Mouse (Mus musculus) limb, embryonic 15.5 days (tissue): Measurements from ENCODE around the gene Cks1b. TPM values are rescaled to one million over a fixed set of nuclear protein-coding genes. Genes with fewer than 3 reads are reported as not detected.
A peak's percentile ranks its signal among the peaks of the same experiment; 100 is the strongest.

Experiments used
- ATAC-seq: fragments of 200-750 bp; cut with Nextera tagmentation; 2 replicates; pipeline ENCODE4 v1.8.0; 2017; ENCODE audit warnings: low read depth, moderate TSS enrichment; ENCODE audit not compliant: insufficient number of reproducible peaks, low FRiP score, low TSS enrichment
- H3K27ac ChIP-seq: fragments of 300-500 bp; sonication (generic); 2 replicates; pipeline ENCODE4 v1.5.1; 2015; ENCODE audit warnings: moderate library complexity, mild to moderate bottlenecking, inconsistent platforms
- H3K27me3 ChIP-seq: fragments of 300-500 bp; sonication (generic); 2 replicates; pipeline ENCODE4 v1.6.1; 2015; ENCODE audit warnings: inconsistent platforms
- H3K36me3 ChIP-seq: fragments of 300-500 bp; sonication (generic); 2 replicates; pipeline ENCODE4 v1.6.1; 2015; ENCODE audit warnings: inconsistent platforms
- H3K4me1 ChIP-seq: fragments of 300-500 bp; sonication (generic); 2 replicates; pipeline ENCODE4 v1.6.1; 2015; ENCODE audit warnings: inconsistent platforms
- H3K4me2 ChIP-seq: fragments of 300-500 bp; sonication (generic); 2 replicates; pipeline ENCODE4 v1.6.1; 2015; ENCODE audit warnings: mild to moderate bottlenecking, inconsistent platforms
- H3K4me3 ChIP-seq: fragments of 300-500 bp; sonication (generic); 2 replicates; pipeline ENCODE4 v1.5.1; 2015; ENCODE audit warnings: mild to moderate bottlenecking, inconsistent platforms
- H3K9ac ChIP-seq: fragments of 300-500 bp; sonication (generic); 2 replicates; pipeline ENCODE4 v1.6.1; 2015; ENCODE audit warnings: inconsistent platforms
- H3K9me3 ChIP-seq: fragments of 300-500 bp; sonication (generic); 2 replicates; pipeline ENCODE4 v1.6.1; 2016; ENCODE audit warnings: inconsistent platforms
- WGBS: fragments of 180-500 bp; shearing (Covaris S2); methylation state at CpG from one replicate; pipeline ENCODE4 v1.1.7; 2015; 5-methylcytosine and 5-hydroxymethylcytosine counted together
- polyA plus RNA-seq: library from polyadenylated mRNA; unstranded; fragments of >200 nt; fragmentation: Nextera tagmentation; extraction: Ambion mirVana; gene quantifications from 2 replicates; pipeline ENCODE4 v1.2.1, GENCODE M21; 2015

The Cks1b gene
- polyA plus RNA-seq, 1 experiment from 2014 or later = 365 TPM

GRCm38 (mm10) chr3:89393605-89394004 lies 24.6 kb downstream of the Cks1b start:
- Histone ChIP-seq H3K9ac (peak overlapping the region; percentile 41), H3K9me3 (no peaks in the 10 kb centered on the region), H3K4me2 (peak overlapping the region; percentile 98), H3K27ac (peak overlapping the region; percentile 92), H3K4me3 (peak overlapping the region; percentile 57), H3K27me3 (0 out of 2 replicates have a peak, but pooled peaks cover 3% of the 10 kb centered on the region), H3K4me1 (peaks cover 67% of the 10 kb centered on the region), H3K36me3 (no peaks in the 10 kb centered on the region)
- peak; percentile 94 for ATAC-seq
- WGBS = 0% methylated on average over 15 of the region's 15 CpGs

DNA sequence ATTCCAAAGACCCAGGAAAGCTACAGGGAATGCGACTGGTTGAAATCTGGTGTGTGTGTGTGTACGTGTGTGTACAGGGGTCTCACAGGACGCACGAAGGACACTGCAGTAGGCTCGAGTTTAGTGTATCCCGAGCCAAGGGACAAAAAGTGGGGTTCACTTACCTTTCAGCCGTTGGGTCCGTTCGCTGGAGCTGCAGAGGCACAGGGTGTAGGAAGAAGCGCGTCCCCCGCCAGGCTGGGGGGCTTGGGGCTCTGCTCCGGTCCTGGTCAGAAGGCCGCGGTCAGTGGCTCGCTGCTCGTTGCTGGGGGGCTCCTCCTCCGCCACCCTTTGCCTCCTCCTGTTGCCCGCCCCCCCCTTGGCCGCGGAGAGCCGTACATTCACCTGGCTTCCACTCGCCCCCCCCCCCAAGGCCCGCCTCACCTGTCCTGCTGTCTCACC lies 25.3 kb downstream of the Cks1b start:
- peak overlapping the region; percentile 55 for H3K9ac ChIP-seq

GRCm38 (mm10) chr3:89391663-89392511 lies 26.3 kb downstream of the Cks1b start:
- peaks cover 81% of the 10 kb centered on the region for H3K4me1 ChIP-seq
- H3K4me3 ChIP-seq = peak overlapping the region; percentile 57
- peak overlapping the region; percentile 98 for H3K4me2 ChIP-seq
- no peaks in the 10 kb centered on the region for H3K9me3 ChIP-seq
- H3K27me3 ChIP-seq = 0 out of 2 replicates have a peak, but pooled peaks cover 3% of the 10 kb centered on the region
- no peak for ATAC-seq
- 1% methylated on average over 56 of the region's 56 CpGs for WGBS
- H3K27ac ChIP-seq = peak overlapping the region; percentile 79; the same call in 1 of the 2 replicates
- H3K36me3 ChIP-seq = no peaks in the 10 kb centered on the region
- H3K9ac ChIP-seq = peak overlapping the region; percentile 55

More for the DNA sequence above, 25.3 kb downstream of the Cks1b start:
- Histone ChIP-seq H3K9me3 (no peaks in the 10 kb centered on the region), H3K4me3 (peak overlapping the region; percentile 57), H3K4me2 (peak overlapping the region; percentile 98), H3K27ac (peak overlapping the region; percentile 79), H3K27me3 (0 out of 2 replicates have a peak, but pooled peaks cover 3% of the 10 kb centered on the region), H3K36me3 (no peaks in the 10 kb centered on the region), H3K4me1 (peaks cover 74% of the 10 kb centered on the region)
- ATAC-seq = no peak
- WGBS = under 1% methylated on average over 17 of the region's 24 CpGs

DNA sequence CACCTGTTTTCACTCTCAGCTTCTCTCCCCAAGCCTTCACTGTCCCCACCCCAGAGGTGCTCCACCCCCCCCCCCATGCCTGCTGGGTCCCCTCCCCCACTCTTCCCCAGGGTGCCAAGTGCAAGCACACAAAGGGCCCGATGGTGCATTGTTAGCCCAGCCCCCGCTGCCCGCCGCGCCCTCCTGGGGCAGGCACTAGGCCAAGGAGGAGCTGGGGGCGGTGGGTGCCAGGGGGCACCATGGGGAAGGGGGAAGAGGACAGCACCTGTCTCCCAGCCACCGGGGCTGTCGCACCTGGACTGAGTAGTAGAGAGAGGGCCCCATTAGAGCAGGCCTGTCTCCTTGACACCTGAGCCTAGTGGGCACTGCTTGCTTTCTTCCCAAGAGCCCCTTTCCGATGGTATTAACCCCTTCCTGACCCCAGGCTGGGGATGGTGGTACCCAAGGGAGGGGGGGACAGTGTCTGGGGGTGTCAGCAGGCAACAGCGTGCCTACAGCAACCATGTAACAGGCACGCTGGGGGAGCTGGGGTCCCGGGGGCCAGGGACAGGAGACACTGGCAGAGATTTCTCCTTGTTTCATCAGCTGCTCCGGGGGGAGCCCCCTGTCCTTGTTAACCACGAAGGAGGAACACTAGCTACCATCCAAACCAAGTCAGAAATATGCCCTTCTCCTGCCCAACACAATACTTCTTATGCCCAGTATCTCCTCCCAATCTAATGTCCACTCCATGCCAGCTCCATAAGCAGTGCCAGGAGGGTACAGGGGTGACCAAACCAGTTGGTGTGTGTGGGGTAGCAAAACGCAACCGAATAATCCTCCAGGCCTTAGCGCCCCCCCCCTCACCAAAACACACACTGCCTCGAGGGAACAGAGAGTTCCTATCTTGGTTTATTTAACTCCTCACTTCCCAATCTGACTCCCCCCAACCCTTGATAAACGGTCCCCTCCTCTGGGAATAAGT lies 27.2 kb downstream of the Cks1b start:
- Histone ChIP-seq H3K27me3 (0 out of 2 replicates have a peak, but pooled peaks cover 3% of the 10 kb centered on the region), H3K36me3 (no peaks in the 10 kb centered on the region), H3K4me2 (peak overlapping the region; percentile 98), H3K9me3 (no peaks in the 10 kb centered on the region), H3K4me1 (peaks cover 78% of the 10 kb centered on the region), H3K9ac (peak overlapping the region; percentile 55; the same call in 1 of the 2 replicates), H3K4me3 (peak overlapping the region; percentile 57), H3K27ac (peak overlapping the region; percentile 3; the same call in 1 of the 2 replicates)
- WGBS = 14% methylated on average over 19 of the region's 19 CpGs
- ATAC-seq = no peak

DNA sequence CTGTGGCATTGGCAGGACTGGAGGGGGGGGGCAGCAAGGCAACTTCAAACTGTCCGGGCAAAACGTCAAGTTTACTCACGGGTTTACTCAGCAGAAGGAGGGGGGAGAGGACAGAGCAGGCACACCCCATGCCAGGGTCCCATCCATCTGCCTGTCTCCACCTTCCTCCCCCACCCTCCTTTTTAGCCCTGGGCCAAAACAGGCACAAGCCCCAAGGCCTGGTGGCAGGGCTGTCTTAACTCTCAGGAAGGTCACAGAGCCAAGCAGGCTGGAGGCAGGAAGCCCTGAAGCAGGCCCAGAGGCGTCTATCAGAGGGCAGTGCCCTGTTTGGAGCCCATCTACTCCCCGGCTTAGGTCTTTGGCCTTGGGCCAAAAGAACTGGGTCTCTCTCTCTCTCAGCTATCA lies 28.1 kb downstream of the Cks1b start:
- peaks cover 77% of the 10 kb centered on the region for H3K4me1 ChIP-seq
- H3K9ac ChIP-seq = no peak overlapping the region
- no peaks in the 10 kb centered on the region for H3K9me3 ChIP-seq
- H3K36me3 ChIP-seq = no peaks in the 10 kb centered on the region
- peak overlapping the region; percentile 98; the same call in 1 of the 2 replicates for H3K4me2 ChIP-seq
- H3K27ac ChIP-seq = 0 out of 2 replicates have a peak overlapping the region, but pooled peaks have one; percentile 3
- no peak for ATAC-seq
- H3K4me3 ChIP-seq = peak overlapping the region; percentile 57; the same call in 1 of the 2 replicates
- H3K27me3 ChIP-seq = 0 out of 2 replicates have a peak, but pooled peaks cover 3% of the 10 kb centered on the region
- 41% methylated on average over 5 of the region's 5 CpGs for WGBS

GRCm38 (mm10) chr3:89388901-89389740 lies 29.1 kb downstream of the Cks1b start:
- peak overlapping the region; percentile 73; the same call in 1 of the 2 replicates for H3K27ac ChIP-seq
- no peak overlapping the region for H3K9ac ChIP-seq
- H3K9me3 ChIP-seq = no peaks in the 10 kb centered on the region
- H3K4me3 ChIP-seq = no peak overlapping the region
- 0 out of 2 replicates have a peak, but pooled peaks cover 3% of the 10 kb centered on the region for H3K27me3 ChIP-seq
- H3K4me1 ChIP-seq = peaks cover 77% of the 10 kb centered on the region
- WGBS = 44% methylated on average over 6 of the region's 6 CpGs
- no peak for ATAC-seq
- H3K36me3 ChIP-seq = no peaks in the 10 kb centered on the region
- H3K4me2 ChIP-seq = no peak overlapping the region

GRCm38 (mm10) chr3:89388134-89388881 lies 29.9 kb downstream of the Cks1b start:
- Histone ChIP-seq H3K9me3 (no peaks in the 10 kb centered on the region), H3K36me3 (no peaks in the 10 kb centered on the region), H3K4me2 (no peak overlapping the region), H3K9ac (no peak overlapping the region), H3K27me3 (0 out of 2 replicates have a peak, but pooled peaks cover 3% of the 10 kb centered on the region), H3K4me1 (peaks cover 73% of the 10 kb centered on the region), H3K4me3 (no peak overlapping the region), H3K27ac (peak overlapping the region; percentile 73)
- no peak for ATAC-seq
- WGBS = 60% methylated on average over 11 of the region's 11 CpGs

DNA sequence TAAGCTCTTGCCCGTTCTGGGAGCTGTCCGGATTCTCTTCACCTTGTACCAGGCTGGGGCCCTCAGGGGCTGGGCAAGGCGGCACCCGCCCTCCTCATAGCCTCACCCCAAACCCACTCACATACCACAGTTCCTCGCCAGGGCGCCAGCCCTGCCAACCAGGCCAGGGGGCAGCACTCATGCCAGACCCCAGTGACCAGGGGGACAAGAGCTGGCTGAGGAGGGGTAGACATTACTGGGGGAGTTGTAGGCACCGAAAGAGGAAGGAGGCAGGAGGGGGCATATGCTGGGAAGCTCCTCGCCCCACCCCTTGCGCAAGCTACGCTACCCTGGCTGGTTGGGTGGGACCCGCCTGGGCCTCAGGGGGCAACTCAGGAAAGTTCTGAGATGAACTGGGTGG lies 30.6 kb downstream of the Cks1b start:
- Histone ChIP-seq H3K9me3 (no peaks in the 10 kb centered on the region), H3K27me3 (0 out of 2 replicates have a peak, but pooled peaks cover 3% of the 10 kb centered on the region), H3K4me3 (peak overlapping the region; percentile 7; the same call in 1 of the 2 replicates), H3K4me2 (0 out of 2 replicates have a peak overlapping the region, but pooled peaks have one; percentile 31), H3K4me1 (peaks cover 69% of the 10 kb centered on the region), H3K36me3 (no peaks in the 10 kb centered on the region), H3K9ac (no peak overlapping the region), H3K27ac (no peak overlapping the region; the same call in 1 of the 2 replicates)
- ATAC-seq = no peak
- 74% methylated on average over 11 of the region's 11 CpGs for WGBS

DNA sequence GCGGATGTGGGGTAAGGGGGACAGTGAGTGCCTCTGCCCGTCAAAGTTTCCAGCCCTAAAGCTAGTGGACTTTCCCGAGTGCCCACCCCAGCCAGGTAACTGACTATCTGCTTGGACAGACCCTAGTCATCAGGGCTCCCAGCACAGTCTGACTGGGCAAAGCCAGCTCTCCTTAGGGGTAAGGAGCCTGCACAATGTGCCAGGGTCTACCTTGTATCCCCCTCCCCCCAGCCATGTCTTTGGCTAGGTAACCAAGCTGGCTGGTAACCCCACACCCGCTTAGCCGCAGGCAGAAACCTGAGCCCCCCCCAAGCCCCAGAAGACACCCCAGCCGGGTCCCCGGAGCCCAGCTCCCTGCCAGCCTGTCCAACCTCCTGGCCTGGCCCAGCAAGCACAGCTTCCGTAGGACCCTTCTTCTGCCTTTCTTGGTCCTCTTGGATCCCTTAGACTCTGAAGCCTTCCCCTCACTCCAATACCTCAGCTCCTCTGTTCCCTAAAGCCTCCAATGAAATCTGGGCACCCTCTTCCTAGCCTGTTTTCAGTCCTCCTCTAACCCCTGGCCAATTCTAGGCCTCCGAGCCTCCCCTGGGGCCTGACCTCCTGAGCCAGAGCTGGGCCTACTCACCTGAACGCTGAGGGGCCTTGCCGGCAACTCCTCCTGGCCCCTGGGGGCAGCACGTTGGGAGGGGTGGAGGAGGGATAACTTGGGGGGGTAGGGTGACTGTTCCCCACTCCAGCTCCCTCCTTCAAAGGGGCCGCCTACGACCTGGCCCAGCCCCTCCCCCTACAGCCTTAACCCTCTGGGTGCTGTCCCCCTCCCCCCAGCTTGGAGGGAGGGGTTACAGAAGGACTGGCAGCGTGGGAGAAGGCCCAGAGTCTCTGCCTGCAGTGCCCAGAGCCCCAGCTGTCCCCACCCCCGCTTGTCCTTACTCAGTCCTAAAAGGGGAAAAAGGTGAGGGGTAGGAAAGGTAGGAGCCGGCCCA lies 31.5 kb downstream of the Cks1b start:
- no peak for ATAC-seq
- H3K4me3 ChIP-seq = no peak overlapping the region

More for the DNA sequence above, 31.5 kb downstream of the Cks1b start:
- H3K4me2 ChIP-seq = no peak overlapping the region
- H3K9me3 ChIP-seq = no peaks in the 10 kb centered on the region
- 52% methylated on average over 17 of the region's 17 CpGs for WGBS
- H3K4me1 ChIP-seq = peaks cover 60% of the 10 kb centered on the region
- no peak overlapping the region for H3K9ac ChIP-seq
- 0 out of 2 replicates have a peak, but pooled peaks cover 2% of the 10 kb centered on the region for H3K27me3 ChIP-seq
- H3K36me3 ChIP-seq = no peaks in the 10 kb centered on the region
- H3K27ac ChIP-seq = peak overlapping the region; percentile 11; the same call in 1 of the 2 replicates
